Mouse (Mus musculus): ENCODE results near the gene Hnf1b. TPM values are rescaled to one million over a fixed set of nuclear protein-coding genes. Genes with fewer than 3 reads are reported as not detected.

Gene Hnf1b
- polyA plus RNA-seq, 1 experiment from 2014 or later, result 0.33 TPM

- Histone ChIP-seq H3K27me3 (no peaks in the 10 kb centered on the region), H3K4me2 (no peak overlapping the region), H3K4me1 (replicated peaks) (no peaks in the 10 kb centered on the region), H3K36me3 (no peaks in the 10 kb centered on the region), H3K9me3 (no peaks in the 10 kb centered on the region), H3K9ac (no peak overlapping the region), H3K4me3 (no peak overlapping the region), H3K27ac (replicated peaks) (no peak overlapping the region)
- no peak for ATAC-seq (ENCODE audit: low read depth)
- 44% methylated on average over 8 of the region's 8 CpGs for WGBS
These were observed 17.5 kb upstream of the Hnf1b start for GRCm38 (mm10) chr11:83832389-83832788.

GRCm38 (mm10) chr11:83833517-83833916 lies 16.3 kb upstream of the Hnf1b start:
- Histone ChIP-seq H3K27me3 (no peaks in the 10 kb centered on the region), H3K9ac (no peak overlapping the region), H3K27ac (replicated peaks) (no peak overlapping the region), H3K36me3 (no peaks in the 10 kb centered on the region), H3K4me2 (no peak overlapping the region), H3K9me3 (no peaks in the 10 kb centered on the region), H3K4me1 (replicated peaks) (no peaks in the 10 kb centered on the region), H3K4me3 (no peak overlapping the region)
- no peak for ATAC-seq (ENCODE audit: low read depth)
- 87% methylated on average over 6 of the region's 6 CpGs for WGBS

- Histone ChIP-seq H3K4me1 (replicated peaks) (no peaks in the 10 kb centered on the region), H3K9ac (no peak overlapping the region), H3K27ac (replicated peaks) (no peak overlapping the region), H3K4me2 (no peak overlapping the region), H3K27me3 (no peaks in the 10 kb centered on the region), H3K9me3 (no peaks in the 10 kb centered on the region), H3K4me3 (no peak overlapping the region), H3K36me3 (no peaks in the 10 kb centered on the region)
- 81% methylated on average over 14 of the region's 14 CpGs for WGBS
- ATAC-seq (ENCODE audit: low read depth), result no peak
These were observed 15.8 kb upstream of the Hnf1b start for GRCm38 (mm10) chr11:83833959-83834496.

GRCm38 (mm10) chr11:83839451-83839850 lies 10.4 kb upstream of the Hnf1b start:
- Histone ChIP-seq H3K9ac (no peak overlapping the region), H3K36me3 (no peaks in the 10 kb centered on the region), H3K27ac (replicated peaks) (no peak overlapping the region), H3K9me3 (no peaks in the 10 kb centered on the region), H3K4me3 (no peak overlapping the region), H3K27me3 (peaks cover 4% of the 10 kb centered on the region; the same call in 1 of the 2 replicates), H3K4me1 (replicated peaks) (no peaks in the 10 kb centered on the region), H3K4me2 (no peak overlapping the region)
- ATAC-seq (ENCODE audit: low read depth), result no peak
- WGBS, result 85% methylated on average over 6 of the region's 6 CpGs

GRCm38 (mm10) chr11:83843534-83843933 lies 6.3 kb upstream of the Hnf1b start:
- Histone ChIP-seq H3K4me2 (no peak overlapping the region), H3K9ac (no peak overlapping the region), H3K4me3 (no peak overlapping the region), H3K36me3 (no peaks in the 10 kb centered on the region), H3K4me1 (replicated peaks) (no peaks in the 10 kb centered on the region), H3K27ac (replicated peaks) (no peak overlapping the region), H3K9me3 (no peaks in the 10 kb centered on the region), H3K27me3 (peaks cover 21% of the 10 kb centered on the region)
- WGBS, result 97% methylated on average over 6 of the region's 6 CpGs
- no peak for ATAC-seq (ENCODE audit: low read depth)

- Histone ChIP-seq H3K9ac (no peak overlapping the region), H3K36me3 (no peaks in the 10 kb centered on the region), H3K4me1 (replicated peaks) (peaks cover 25% of the 10 kb centered on the region), H3K4me3 (no peak overlapping the region), H3K9me3 (no peaks in the 10 kb centered on the region), H3K27me3 (peaks cover 82% of the 10 kb centered on the region), H3K4me2 (no peak overlapping the region), H3K27ac (replicated peaks) (no peak overlapping the region)
- ATAC-seq (ENCODE audit: low read depth), result no peak
- WGBS, result under 1% methylated on average over 24 of the region's 24 CpGs
These were observed 866 bp downstream of the Hnf1b start for GRCm38 (mm10) chr11:83850586-83851272.

GRCm38 (mm10) chr11:83851273-83852015 lies 1.6 kb downstream of the Hnf1b start:
- Histone ChIP-seq H3K36me3 (no peaks in the 10 kb centered on the region), H3K4me3 (no peak overlapping the region), H3K4me1 (replicated peaks) (peaks cover 25% of the 10 kb centered on the region), H3K9ac (no peak overlapping the region), H3K9me3 (no peaks in the 10 kb centered on the region), H3K27me3 (peaks cover 90% of the 10 kb centered on the region), H3K4me2 (no peak overlapping the region), H3K27ac (replicated peaks) (no peak overlapping the region)
- ATAC-seq (ENCODE audit: low read depth), result no peak
- WGBS, result 1% methylated on average over 36 of the region's 36 CpGs

- no peak overlapping the region for H3K4me3 ChIP-seq
These were observed 2.1 kb downstream of the Hnf1b start for GRCm38 (mm10) chr11:83852016-83852355.

GRCm38 (mm10) chr11:83852501-83853211 lies 2.8 kb downstream of the Hnf1b start:
- no peak for ATAC-seq (ENCODE audit: low read depth)
- Histone ChIP-seq H3K4me3 (no peak overlapping the region), H3K36me3 (no peaks in the 10 kb centered on the region), H3K4me2 (no peak overlapping the region), H3K9me3 (no peaks in the 10 kb centered on the region), H3K27me3 (peaks cover 93% of the 10 kb centered on the region), H3K27ac (replicated peaks) (no peak overlapping the region), H3K9ac (no peak overlapping the region), H3K4me1 (replicated peaks) (peaks cover 25% of the 10 kb centered on the region)
- under 1% methylated on average over 38 of the region's 38 CpGs for WGBS

More at GRCm38 (mm10) chr11:83852016-83852355, 2.1 kb downstream of the Hnf1b start:
- Histone ChIP-seq H3K4me2 (no peak overlapping the region), H3K4me1 (replicated peaks) (peaks cover 25% of the 10 kb centered on the region), H3K9me3 (no peaks in the 10 kb centered on the region), H3K36me3 (no peaks in the 10 kb centered on the region), H3K27me3 (peaks cover 94% of the 10 kb centered on the region), H3K9ac (no peak overlapping the region), H3K27ac (replicated peaks) (no peak overlapping the region)
- ATAC-seq (ENCODE audit: low read depth), result no peak
- WGBS, result under 1% methylated on average over 24 of the region's 24 CpGs

- no peak for ATAC-seq (ENCODE audit: low read depth)
- WGBS, result under 1% methylated on average over 33 of the region's 33 CpGs
- Histone ChIP-seq H3K27me3 (peaks cover 93% of the 10 kb centered on the region), H3K4me3 (no peak overlapping the region), H3K27ac (replicated peaks) (no peak overlapping the region), H3K4me2 (no peak overlapping the region), H3K9me3 (no peaks in the 10 kb centered on the region), H3K4me1 (replicated peaks) (peaks cover 25% of the 10 kb centered on the region), H3K36me3 (no peaks in the 10 kb centered on the region), H3K9ac (no peak overlapping the region)
These were observed 3.4 kb downstream of the Hnf1b start for GRCm38 (mm10) chr11:83853221-83853792.

GRCm38 (mm10) chr11:83854091-83854490 lies 4.2 kb downstream of the Hnf1b start:
- Histone ChIP-seq H3K9ac (no peak overlapping the region), H3K4me2 (no peak overlapping the region), H3K27me3 (peaks cover 89% of the 10 kb centered on the region), H3K4me3 (no peak overlapping the region), H3K4me1 (replicated peaks) (peaks cover 25% of the 10 kb centered on the region), H3K9me3 (no peaks in the 10 kb centered on the region), H3K36me3 (no peaks in the 10 kb centered on the region), H3K27ac (replicated peaks) (no peak overlapping the region)
- ATAC-seq (ENCODE audit: low read depth), result no peak
- WGBS, result 5% methylated on average over 10 of the region's 10 CpGs

GRCm38 (mm10) chr11:83854707-83855106 lies 4.8 kb downstream of the Hnf1b start:
- no peaks in the 10 kb centered on the region for H3K9me3 ChIP-seq
- H3K9ac ChIP-seq, result no peak overlapping the region
- 15% methylated on average over 2 of the region's 2 CpGs for WGBS
- no peak overlapping the region for H3K27ac ChIP-seq (replicated peaks)
- ATAC-seq (ENCODE audit: low read depth), result no peak
- no peaks in the 10 kb centered on the region for H3K36me3 ChIP-seq
- H3K4me1 ChIP-seq (replicated peaks), result peaks cover 22% of the 10 kb centered on the region
- peaks cover 87% of the 10 kb centered on the region for H3K27me3 ChIP-seq
- H3K4me2 ChIP-seq, result no peak overlapping the region
- no peak overlapping the region for H3K4me3 ChIP-seq

Measured in neural tube, embryonic 13.5 days (tissue).